Mouse (Mus musculus): Measurements from ENCODE around the gene Glrx5. TPM values are rescaled to one million over a fixed set of nuclear protein-coding genes. Genes with fewer than 3 reads are reported as not detected.

Gene Glrx5
- total and polyA plus RNA-seq, 3 experiments, result 38.5 to 112 (median 79.5) TPM

GRCm38 (mm10) chr12:105044775-105045174 is 12.3 kb downstream of the Glrx5 start:
- Histone ChIP-seq H3K4me1 (ENCODE audit: control insufficient read depth in 1 of 2, insufficient read depth in 2 of 2) (no peaks in the 10 kb centered on the region), H3K9me3 (replicated peaks; ENCODE audit: low read length) (no peaks in the 10 kb centered on the region), H3K4me2 (ENCODE audit: insufficient read depth, low read depth, poor library complexity, severe bottlenecking) (no peak overlapping the region), H3K36me3 (replicated peaks in 1 of 2; ENCODE audit: control insufficient read depth in 1 of 2, insufficient read depth in 1 of 2, low read length in 1 of 2) (peaks cover 22 to 52% of the 10 kb centered on the region in 2 experiments), H3K27me3 (replicated peaks) (no peaks in the 10 kb centered on the region), H3K79me2 (replicated peaks; ENCODE audit: control insufficient read depth, extremely low read depth, insufficient read depth, poor library complexity, severe bottlenecking) (no peaks in the 10 kb centered on the region), H3K4me3 (replicated peaks in 1 of 3; ENCODE audit: low read depth in 2 of 3, low read length in 2 of 3, poor library complexity in 1 of 3) (no peak overlapping the region), H3K9ac (ENCODE audit: insufficient read depth, low read depth) (no peak overlapping the region), H3K27ac (ENCODE audit: insufficient read depth, low read depth) (no peak overlapping the region)
- DNase-seq (ENCODE audit: extremely low read depth), result no peak
- TF ChIP-seq RAD21 (IDR thresholded peaks at IDR 0.05; ENCODE audit: low read depth, low read length), result no peak
- TF ChIP-seq CTCF (conservative IDR thresholded peaks at IDR 0.05 in 1 of 2, IDR thresholded peaks at IDR 0.05 in 1 of 2; ENCODE audit: low read depth in 2 of 2, low read length in 2 of 2), result no peak
- no peak for TF ChIP-seq RCOR1 (conservative IDR thresholded peaks at IDR 0.05; ENCODE audit: low read depth, low read length)
- TF ChIP-seq MAFK (IDR thresholded peaks at IDR 0.05; ENCODE audit: insufficient replicate concordance, low read length), result no peak
- TF ChIP-seq ZNF384 (IDR thresholded peaks at IDR 0.05; ENCODE audit: low read depth, low read length), result no peak
- no peak for TF ChIP-seq SMC3 (IDR thresholded peaks at IDR 0.05; ENCODE audit: low read depth, low read length)
- no peak for TF ChIP-seq SIN3A (IDR thresholded peaks at IDR 0.05; ENCODE audit: low read length)
- no peak for TF ChIP-seq POLR2A (IDR thresholded peaks at IDR 0.05; ENCODE audit: low read depth, low read length)
- TF ChIP-seq UBTF (IDR thresholded peaks at IDR 0.05; ENCODE audit: low read depth, low read length), result no peak
- no peak for TF ChIP-seq MAZ (IDR thresholded peaks at IDR 0.05; ENCODE audit: low read depth, low read length)
- TF ChIP-seq MEF2A (IDR thresholded peaks at IDR 0.05; ENCODE audit: borderline replicate concordance, low read depth, low read length), result no peak
- TF ChIP-seq GABPA (IDR thresholded peaks at IDR 0.05; ENCODE audit: insufficient replicate concordance, low read depth, low read length), result no peak
- no peak for TF ChIP-seq NELFE (IDR thresholded peaks at IDR 0.05; ENCODE audit: low read depth, low read length)
- no peak for TF ChIP-seq MAX (IDR thresholded peaks at IDR 0.05; ENCODE audit: low read length)
- in situ Hi-C loops (cut with MboI; ENCODE audit: low pct_ligation_motif_present, low pct_unique_long_range_greater_than_20kb, low sequenced_read_pairs), result no loop called here
- dilution Hi-C loops (cut with MboI; ENCODE audit: extremely low pct_ligation_motif_present, extremely low pct_unique_long_range_greater_than_20kb, low sequenced_read_pairs), result no loop called here

- H3K4me1 ChIP-seq (ENCODE audit: control insufficient read depth in 1 of 2, insufficient read depth in 2 of 2), result peaks cover 0 to 3% of the 10 kb centered on the region in 2 experiments; a peak in 2 of 4 replicates
- in situ Hi-C loops (cut with MboI; ENCODE audit: low pct_ligation_motif_present, low pct_unique_long_range_greater_than_20kb, low sequenced_read_pairs), result no loop called here
Measured at GRCm38 (mm10) chr12:105048301-105048863, 15.9 kb downstream of the Glrx5 start.

More at GRCm38 (mm10) chr12:105048301-105048863, 15.9 kb downstream of the Glrx5 start:
- TF ChIP-seq RAD21 (IDR thresholded peaks at IDR 0.05; ENCODE audit: low read depth, low read length) (no peak), ELF1 (IDR thresholded peaks at IDR 0.05; ENCODE audit: low read depth, low read length) (no peak), POLR2AphosphoS2 (IDR thresholded peaks at IDR 0.05; ENCODE audit: low read depth, low read length) (no peak), GABPA (IDR thresholded peaks at IDR 0.05; ENCODE audit: insufficient replicate concordance, low read depth, low read length) (no peak), MYC (IDR thresholded peaks at IDR 0.05; ENCODE audit: low read depth, low read length) (no peak), MEF2A (IDR thresholded peaks at IDR 0.05; ENCODE audit: borderline replicate concordance, low read depth, low read length) (no peak), ZNF384 (IDR thresholded peaks at IDR 0.05; ENCODE audit: low read depth, low read length) (no peak), IRF4 (IDR thresholded peaks at IDR 0.05; ENCODE audit: low read depth, low read length) (no peak), USF2 (conservative IDR thresholded peaks at IDR 0.05; ENCODE audit: low read depth, low read length) (no peak), CTCF (conservative IDR thresholded peaks at IDR 0.05 in 1 of 2, IDR thresholded peaks at IDR 0.05 in 1 of 2; ENCODE audit: low read depth in 2 of 2, low read length in 2 of 2) (no peak), UBTF (IDR thresholded peaks at IDR 0.05; ENCODE audit: low read depth, low read length) (no peak), TBP (conservative IDR thresholded peaks at IDR 0.05; ENCODE audit: low read depth, low read length) (no peak), PAX5 (IDR thresholded peaks at IDR 0.05; ENCODE audit: low read length) (no peak), RCOR1 (conservative IDR thresholded peaks at IDR 0.05; ENCODE audit: low read depth, low read length) (no peak)
- Histone ChIP-seq H3K36me3 (replicated peaks in 1 of 2; ENCODE audit: control insufficient read depth in 1 of 2, insufficient read depth in 1 of 2, low read length in 1 of 2) (peaks cover 0 to 16% of the 10 kb centered on the region in 2 experiments), H3K79me2 (replicated peaks; ENCODE audit: control insufficient read depth, extremely low read depth, insufficient read depth, poor library complexity, severe bottlenecking) (no peaks in the 10 kb centered on the region), H3K27me3 (replicated peaks) (no peaks in the 10 kb centered on the region), H3K4me3 (replicated peaks in 1 of 3; ENCODE audit: low read depth in 2 of 3, low read length in 2 of 3, poor library complexity in 1 of 3) (no peak overlapping the region), H3K9ac (ENCODE audit: insufficient read depth, low read depth) (no peak overlapping the region), H3K9me3 (replicated peaks; ENCODE audit: low read length) (no peaks in the 10 kb centered on the region), H3K4me2 (ENCODE audit: insufficient read depth, low read depth, poor library complexity, severe bottlenecking) (no peak overlapping the region), H3K27ac (ENCODE audit: insufficient read depth, low read depth) (no peak overlapping the region)
- DNase-seq (ENCODE audit: extremely low read depth), result no peak
- dilution Hi-C loops (cut with MboI; ENCODE audit: extremely low pct_ligation_motif_present, extremely low pct_unique_long_range_greater_than_20kb, low sequenced_read_pairs), result no loop called here

Data from CH12.LX (cell line).